Mouse (Mus musculus) urinary bladder, postnatal 4 days (tissue): ENCODE data around the gene Cul4a.

Experiments
- DNase-seq, 2 experiments: peaks; one replicate each; pipeline ENCODE4 v3.0.0; 2021 to 2022; ENCODE audit warnings: low spot score in 2 of 2

The Cul4a gene

GRCm38 (mm10) chr8:13180408-13180807, 75.0 kb downstream of the Cul4a start:
- DNase-seq: no peak

- no peak for DNase-seq
These were observed 75.7 kb downstream of the Cul4a start for GRCm38 (mm10) chr8:13180911-13181690.

GRCm38 (mm10) chr8:13181691-13181976, 76.2 kb downstream of the Cul4a start:
- no peak for DNase-seq

- no peak for DNase-seq
These were observed 81.4 kb downstream of the Cul4a start for GRCm38 (mm10) chr8:13186819-13187218.

- no peak for DNase-seq
These were observed 81.8 kb downstream of the Cul4a start for GRCm38 (mm10) chr8:13187229-13187628.

- DNase-seq: no peak
These were observed 82.2 kb downstream of the Cul4a start for GRCm38 (mm10) chr8:13187638-13188037.

GRCm38 (mm10) chr8:13188052-13188555, 82.7 kb downstream of the Cul4a start:
- no peak for DNase-seq

GRCm38 (mm10) chr8:13188857-13189256, 83.4 kb downstream of the Cul4a start:
- DNase-seq: no peak

GRCm38 (mm10) chr8:13190235-13190634, 84.8 kb downstream of the Cul4a start:
- no peak for DNase-seq

- no peak for DNase-seq
These were observed 89.4 kb downstream of the Cul4a start for GRCm38 (mm10) chr8:13194818-13195217.

- no peak for DNase-seq
These were observed 92.1 kb downstream of the Cul4a start for GRCm38 (mm10) chr8:13197493-13197892.
